Mouse (Mus musculus) liver, postnatal 0 days (tissue): Measurements from ENCODE around the gene Got1. TPM values are rescaled to one million over a fixed set of nuclear protein-coding genes. Genes with fewer than 3 reads are reported as not detected.
A peak's percentile ranks its signal among the peaks of the same experiment; 100 is the strongest.

Source experiments
- ATAC-seq: fragments of 200-750 bp; cut with Nextera tagmentation; 2 replicates; pipeline ENCODE4 v1.8.0; 2017; ENCODE audit warnings: mild to moderate bottlenecking, moderate library complexity
- DNase-seq: peaks from one replicate; pipeline ENCODE4 v3.0.0-alpha.2; 2016
- H3K27ac ChIP-seq: fragments of 300-500 bp; sonication (generic); 2 replicates; pipeline ENCODE4 v1.5.1; 2014; ENCODE audit warnings: antibody characterized with exemption, moderate library complexity, mild to moderate bottlenecking, low read depth
- H3K27me3 ChIP-seq: fragments of 300-500 bp; sonication (generic); 2 replicates; pipeline ENCODE4 v1.6.1; 2014; ENCODE audit warnings: low read length, control low read depth, mixed read lengths; ENCODE audit not compliant: insufficient read depth
- H3K36me3 ChIP-seq: fragments of 300-500 bp; sonication (generic); replicated peaks from 2 replicates; pipeline ENCODE4 v1.6.1; 2014; ENCODE audit warnings: mild to moderate bottlenecking, control low read depth, low read length, moderate library complexity, mixed read lengths; ENCODE audit not compliant: insufficient read depth
- H3K4me1 ChIP-seq: fragments of 300-500 bp; sonication (generic); 2 replicates; pipeline ENCODE4 v1.6.1; 2014; ENCODE audit warnings: antibody characterized with exemption, mild to moderate bottlenecking, control low read depth; ENCODE audit not compliant: insufficient read depth
- H3K4me2 ChIP-seq: fragments of 300-500 bp; sonication (generic); 2 replicates; pipeline ENCODE4 v1.6.1; 2014; ENCODE audit warnings: low read depth, mild to moderate bottlenecking, low read length, moderate library complexity, mixed read lengths
- H3K4me3 ChIP-seq: fragments of 300-500 bp; sonication (generic); 2 replicates; pipeline ENCODE4 v1.5.1; 2014; ENCODE audit warnings: low read depth, low read length
- H3K9ac ChIP-seq: fragments of 300-500 bp; sonication (generic); replicated peaks from 2 replicates; pipeline ENCODE4 v1.6.1; 2014; ENCODE audit warnings: mild to moderate bottlenecking, moderate library complexity
- H3K9me3 ChIP-seq: fragments of 300-500 bp; sonication (generic); 2 replicates; pipeline ENCODE4 v1.6.1; 2016; ENCODE audit warnings: mild to moderate bottlenecking, control low read depth, low read length, mixed read lengths
- CTCF ChIP-seq: sonication (generic); IDR thresholded peaks from 2 replicates; pipeline ENCODE4 v1.5.1; 2016; ENCODE audit warnings: antibody characterized with exemption, low read depth
- EP300 ChIP-seq: IDR thresholded peaks from 2 replicates; pipeline ENCODE4 v1.6.1; 2016; ENCODE audit warnings: antibody characterized with exemption, low read depth, mild to moderate bottlenecking
- WGBS: fragments of 180-500 bp; shearing (Covaris S2); extraction: QIAGEN DNeasy Blood & Tissue Kit; methylation state at CpG from one replicate; pipeline ENCODE4 v1.1.7; 2014; ENCODE audit not compliant: insufficient replicate concordance; 5-methylcytosine and 5-hydroxymethylcytosine counted together
- polyA plus RNA-seq: library from polyadenylated mRNA; unstranded; fragments of >200 nt; fragmentation: Nextera tagmentation; extraction: Ambion mirVana; gene quantifications from 2 replicates; pipeline ENCODE4 v1.2.1, GENCODE M21; 2015

Got1 gene
- polyA plus RNA-seq, 1 experiment from 2014 or later = 127 TPM

GRCm38 (mm10) chr19:43519226-43519625, 5.2 kb downstream of the Got1 start:
- Histone ChIP-seq H3K27ac (no peak overlapping the region), H3K4me3 (no peak overlapping the region), H3K9me3 (no peaks in the 10 kb centered on the region), H3K36me3 (peaks cover 15% of the 10 kb centered on the region; the same call in 1 of the 2 replicates), H3K27me3 (no peaks in the 10 kb centered on the region), H3K4me1 (peaks cover 24% of the 10 kb centered on the region), H3K9ac (peak overlapping the region; percentile 36), H3K4me2 (peak overlapping the region; percentile 38)
- no peak for TF ChIP-seq EP300
- TF ChIP-seq CTCF = no peak
- no peak for DNase-seq
- WGBS = 90% methylated on average over 10 of the region's 10 CpGs
- no peak for ATAC-seq

- Histone ChIP-seq H3K27me3 (no peaks in the 10 kb centered on the region), H3K27ac (no peak overlapping the region), H3K9me3 (no peaks in the 10 kb centered on the region), H3K4me3 (no peak overlapping the region), H3K36me3 (peaks cover 15% of the 10 kb centered on the region), H3K9ac (no peak overlapping the region), H3K4me2 (peak overlapping the region; percentile 38), H3K4me1 (peaks cover 16% of the 10 kb centered on the region)
- DNase-seq (no peak), ATAC-seq (no peak)
- 77% methylated on average over 7 of the region's 7 CpGs for WGBS
- TF ChIP-seq CTCF (no peak), EP300 (no peak)
Observed at GRCm38 (mm10) chr19:43518261-43518660, 6.1 kb downstream of the Got1 start.

GRCm38 (mm10) chr19:43517808-43518207, 6.6 kb downstream of the Got1 start:
- no peak for ATAC-seq
- Histone ChIP-seq H3K4me3 (no peak overlapping the region), H3K4me1 (peaks cover 16% of the 10 kb centered on the region), H3K9me3 (no peaks in the 10 kb centered on the region), H3K36me3 (peaks cover 17% of the 10 kb centered on the region), H3K27me3 (no peaks in the 10 kb centered on the region), H3K9ac (no peak overlapping the region), H3K27ac (peak overlapping the region; percentile 80; the same call in 1 of the 2 replicates), H3K4me2 (peak overlapping the region; percentile 47; the same call in 1 of the 2 replicates)
- TF ChIP-seq CTCF (no peak), EP300 (no peak)
- no peak for DNase-seq
- WGBS = 76% methylated on average over 7 of the region's 7 CpGs

- ATAC-seq = no peak
- peaks cover 16% of the 10 kb centered on the region for H3K4me1 ChIP-seq
- no peaks in the 10 kb centered on the region for H3K9me3 ChIP-seq
- 85% methylated on average over 6 of the region's 6 CpGs for WGBS
- H3K27me3 ChIP-seq = no peaks in the 10 kb centered on the region
- peak overlapping the region; percentile 47 for H3K4me2 ChIP-seq
- DNase-seq = no peak
- peak overlapping the region; percentile 80 for H3K27ac ChIP-seq
- H3K36me3 ChIP-seq = peaks cover 21% of the 10 kb centered on the region
- no peak for TF ChIP-seq CTCF
- TF ChIP-seq EP300 = no peak
- H3K4me3 ChIP-seq = no peak overlapping the region
- no peak overlapping the region for H3K9ac ChIP-seq
Observed at GRCm38 (mm10) chr19:43517320-43517719, 7.1 kb downstream of the Got1 start.

GRCm38 (mm10) chr19:43516397-43517035, 7.9 kb downstream of the Got1 start:
- DNase-seq = no peak
- TF ChIP-seq CTCF (no peak), EP300 (peak; percentile 50; the same call in 1 of the 2 replicates)
- H3K27me3 ChIP-seq = no peaks in the 10 kb centered on the region
- ATAC-seq = peak; percentile 47
- peaks cover 27% of the 10 kb centered on the region for H3K36me3 ChIP-seq
- no peaks in the 10 kb centered on the region for H3K9me3 ChIP-seq
- peaks cover 16% of the 10 kb centered on the region for H3K4me1 ChIP-seq
- 59% methylated on average over 14 of the region's 14 CpGs for WGBS
- H3K9ac ChIP-seq = no peak overlapping the region
- peak overlapping the region; percentile 80 for H3K27ac ChIP-seq
- H3K4me3 ChIP-seq = 0 out of 2 replicates have a peak overlapping the region, but pooled peaks have one; percentile 1
- peak overlapping the region; percentile 47 for H3K4me2 ChIP-seq

- TF ChIP-seq EP300 (no peak), CTCF (no peak)
- DNase-seq (no peak), ATAC-seq (0 out of 2 replicates have a peak, but pooled peaks have one; percentile 0)
- Histone ChIP-seq H3K4me1 (peaks cover 19% of the 10 kb centered on the region), H3K36me3 (peaks cover 33% of the 10 kb centered on the region), H3K4me3 (no peak overlapping the region), H3K27me3 (no peaks in the 10 kb centered on the region), H3K9me3 (no peaks in the 10 kb centered on the region), H3K9ac (0 out of 2 replicates have a peak overlapping the region, but pooled peaks have one; percentile 28), H3K4me2 (peak overlapping the region; percentile 47), H3K27ac (peak overlapping the region; percentile 80)
- WGBS = 74% methylated on average over 23 of the region's 23 CpGs
Observed at GRCm38 (mm10) chr19:43515668-43516396, 8.6 kb downstream of the Got1 start.
